Mouse (Mus musculus) heart, adult 9 months (tissue): ENCODE data around the gene Nap1l3.

Experiments used
- DNase-seq, 2 experiments: peaks; one replicate each; pipeline ENCODE4 v3.0.0; 2022; ENCODE audit warnings: low spot score in 2 of 2

Gene Nap1l3

DNA sequence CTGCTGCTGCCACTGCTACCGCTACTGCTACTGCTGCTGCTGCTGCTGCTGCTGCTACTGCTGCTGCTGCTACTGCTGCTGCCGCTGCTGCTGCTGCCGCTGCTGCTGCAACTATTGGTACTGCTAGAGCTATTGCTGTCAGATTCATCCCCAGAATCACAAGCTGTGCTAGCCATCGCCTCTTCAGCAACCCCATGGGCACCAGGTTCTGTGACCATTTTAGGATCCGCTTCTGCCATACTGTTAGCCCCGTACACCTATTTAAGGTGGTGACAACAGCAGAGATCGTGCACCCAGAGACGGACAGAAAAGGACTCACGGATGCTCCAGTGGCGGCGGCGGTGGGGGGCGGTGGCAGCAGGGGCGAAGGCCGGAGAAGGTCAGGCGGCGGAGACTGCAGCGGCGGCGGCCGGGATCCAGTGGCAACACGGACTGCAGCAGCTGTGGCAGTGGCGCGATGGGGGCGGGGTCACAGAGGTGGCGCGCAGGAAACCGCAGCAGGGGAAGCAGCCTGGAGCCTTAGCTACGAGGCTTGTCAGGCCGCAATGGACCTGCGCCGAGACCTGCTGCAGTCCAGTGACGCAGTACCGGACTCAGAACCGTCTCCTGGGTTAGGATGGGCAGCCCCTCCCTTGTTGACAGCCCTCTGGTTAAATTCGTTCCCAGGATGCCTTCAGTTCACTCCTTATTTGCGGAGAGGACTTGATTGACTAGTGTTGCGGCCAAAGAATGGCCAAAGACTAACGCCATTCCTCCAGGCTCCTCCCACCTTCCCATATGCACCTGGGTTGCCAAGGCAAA, at the start of gene Nap1l3:
TSS of gene Nap1l3 (minus strand) at position 621 of the 801 bp plus-strand sequence.
- peak; percentile 74 to 75 for DNase-seq

GRCm38 (mm10) chrX:122397652-122398051, 451 bp upstream of the Nap1l3 start:
- DNase-seq: no peak
